Mouse (Mus musculus): ENCODE measurements at regions not wholly inside any gene's neighbourhood (a gene's known extent, or its start where the extent isn't known, plus 50 kb on each side); places are given as distances from the start of the nearest gene placed in this dataset.
A peak's percentile ranks its signal among the peaks of the same experiment; 100 is the strongest.

DNA sequence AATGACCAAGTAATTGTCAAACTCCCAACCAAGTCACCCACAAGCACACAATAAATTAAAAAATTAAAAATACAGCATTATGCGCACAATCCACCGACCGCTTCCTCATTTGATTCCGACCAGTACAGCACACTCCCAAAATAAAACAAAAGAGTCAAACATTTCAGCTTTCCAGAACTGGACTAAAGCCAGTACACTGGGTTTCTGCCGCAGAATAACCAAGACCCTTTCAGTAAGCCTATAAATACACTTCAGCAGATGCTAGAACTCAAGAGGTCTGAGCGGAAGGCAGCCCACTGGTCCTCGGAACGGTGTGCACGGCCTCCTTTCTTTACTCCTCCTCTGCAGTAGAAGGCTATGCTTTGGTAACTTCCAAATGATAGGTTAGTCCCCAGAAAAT lies 98.2 kb upstream of the Selenok start:
- DNase-seq (ENCODE audit: low spot score), result no peak

DNA sequence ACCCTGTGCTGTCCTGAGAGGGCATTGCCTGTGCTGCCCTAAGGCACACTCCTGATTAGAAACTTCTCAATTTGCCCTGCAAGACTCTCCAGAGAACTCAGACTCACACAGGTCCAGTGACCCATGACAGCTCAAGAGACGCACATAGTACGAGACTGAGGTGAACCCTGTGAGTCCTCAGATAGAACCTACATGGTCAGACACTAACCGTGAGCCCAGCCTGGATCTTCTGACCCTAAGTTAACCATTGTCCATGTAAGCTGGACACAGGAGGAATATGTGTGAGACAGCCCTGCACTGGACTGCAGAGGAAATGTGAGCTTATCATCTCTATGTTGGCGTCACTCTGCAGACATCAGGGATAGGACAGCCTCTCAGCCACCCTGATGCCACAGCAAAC lies 91.4 kb upstream of the Selenok start:
- no peak for DNase-seq (ENCODE audit: low spot score)

GRCm38 (mm10) chr14:29877671-29878422 lies 90.3 kb upstream of the Selenok start:
- no peak for DNase-seq (ENCODE audit: low spot score)

- no peak for DNase-seq (ENCODE audit: low spot score)
These were observed 89.7 kb upstream of the Selenok start for GRCm38 (mm10) chr14:29878423-29878800.

DNA sequence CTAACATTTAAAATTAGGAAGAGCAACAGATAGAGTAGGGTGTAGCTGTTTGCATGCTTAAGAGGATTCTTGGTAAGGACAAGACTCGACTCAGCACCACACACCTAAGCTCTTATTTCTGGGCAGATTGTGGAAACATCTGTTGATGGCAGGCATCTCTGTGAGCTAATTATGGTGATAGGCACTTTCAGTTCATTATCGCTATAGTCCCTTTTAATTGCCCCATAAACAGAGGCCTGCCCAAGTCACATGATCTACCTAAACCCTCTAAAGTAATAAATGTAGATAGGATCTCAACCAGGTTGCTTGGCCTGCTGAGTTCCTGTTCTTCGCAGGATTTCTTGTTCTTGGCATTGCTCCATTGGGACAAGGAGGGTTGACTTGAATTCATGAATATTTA lies 88.8 kb upstream of the Selenok start:
- DNase-seq (ENCODE audit: low spot score), result no peak

DNA sequence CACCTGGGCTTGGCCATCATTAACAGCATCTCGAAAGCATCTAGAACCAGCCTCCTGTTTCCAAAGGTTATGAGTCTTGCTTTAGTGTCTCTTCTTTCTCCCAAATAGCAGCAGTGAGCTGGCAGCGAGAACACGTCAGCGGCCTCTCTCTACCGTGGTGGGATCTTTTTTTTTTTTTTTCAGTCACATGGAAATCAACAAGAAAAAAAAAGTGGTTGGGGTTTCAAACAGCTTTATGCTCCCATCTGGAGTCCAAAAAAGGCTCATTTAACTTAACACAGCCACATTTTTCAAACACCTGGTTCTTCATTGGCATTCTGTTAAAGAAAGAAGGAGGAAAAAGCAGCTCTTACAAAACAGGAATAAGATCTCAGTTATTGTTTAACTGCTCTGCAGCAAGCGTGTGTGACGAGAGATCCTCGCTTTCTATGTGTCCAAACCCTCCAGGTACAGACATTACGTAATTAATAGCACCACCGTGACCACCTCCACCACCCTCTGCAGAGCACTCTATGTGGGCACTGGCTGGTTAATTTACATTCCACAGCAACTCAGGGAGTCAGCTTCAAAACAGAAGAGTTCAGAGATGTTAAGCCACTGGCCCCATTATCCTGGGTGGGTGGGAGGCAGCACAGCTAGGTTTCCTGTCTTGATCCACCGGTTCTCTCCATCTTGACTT lies 85.3 kb upstream of the Selenok start:
- DNase-seq (ENCODE audit: low spot score), result no peak

GRCm38 (mm10) chr14:29895332-29895988 lies 72.6 kb upstream of the Selenok start:
- DNase-seq (ENCODE audit: low spot score), result peak; percentile 23

- DNase-seq (ENCODE audit: low spot score), result no peak
These were observed 72.0 kb upstream of the Selenok start for GRCm38 (mm10) chr14:29895989-29896675.

GRCm38 (mm10) chr14:29900931-29901330 lies 67.2 kb upstream of the Selenok start:
- no peak for DNase-seq (ENCODE audit: low spot score)

GRCm38 (mm10) chr14:29903574-29903973 lies 64.5 kb upstream of the Selenok start:
- DNase-seq (ENCODE audit: low spot score), result no peak

DNA sequence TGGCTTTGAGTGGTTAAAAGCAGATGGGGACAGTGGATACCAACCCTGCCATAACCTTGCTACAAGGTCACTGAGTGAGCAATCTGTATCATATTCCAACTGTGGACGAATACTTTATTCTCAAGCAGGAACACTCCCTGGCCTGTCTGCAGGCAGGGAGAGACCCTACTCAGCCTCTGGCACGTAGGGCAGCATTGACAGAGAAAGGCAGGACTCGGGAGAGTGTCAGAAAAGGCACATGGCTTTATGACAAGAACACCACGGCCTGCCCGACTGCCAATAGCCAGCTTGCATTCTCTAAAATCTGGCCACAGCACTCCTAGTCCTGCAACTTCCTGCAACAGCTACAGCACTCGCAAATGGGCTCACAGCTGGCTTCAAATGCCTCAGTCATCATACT lies 63.3 kb upstream of the Selenok start:
- DNase-seq (ENCODE audit: low spot score), result no peak

DNA sequence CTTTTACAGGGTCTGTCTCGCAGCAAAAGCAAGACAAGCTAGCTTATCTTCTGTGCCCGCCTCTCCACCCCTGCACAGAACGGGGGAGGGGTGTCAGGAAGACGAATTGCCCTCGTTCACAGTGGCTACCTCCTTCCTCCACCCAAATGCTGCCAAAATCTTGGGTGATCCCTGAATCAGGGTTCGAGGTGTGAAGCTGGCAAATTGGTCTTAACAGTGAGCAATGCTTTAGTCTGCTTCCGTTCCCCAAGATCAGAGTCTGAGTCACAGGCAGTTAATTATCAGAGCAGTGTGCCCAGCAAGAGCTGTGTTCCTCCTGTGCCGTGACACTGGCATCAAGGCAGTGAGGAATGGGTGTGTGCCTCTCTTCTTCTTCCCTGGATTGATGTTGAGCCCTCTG lies 58.4 kb upstream of the Selenok start:
- no peak for DNase-seq (ENCODE audit: low spot score)

Measured in urinary bladder, postnatal 25 days (tissue).